Mouse (Mus musculus) intestine, embryonic 15.5 days (tissue): ENCODE measurements around the gene Dclk3. TPM values are rescaled to one million over a fixed set of nuclear protein-coding genes. Genes with fewer than 3 reads are reported as not detected.

Source experiments
- ATAC-seq: fragments of 200-750 bp; cut with Nextera tagmentation; 2 replicates; pipeline ENCODE4 v1.8.0; 2017; ENCODE audit warnings: moderate TSS enrichment, moderate library complexity
- H3K27ac ChIP-seq: fragments of 300-500 bp; sonication (generic); 2 replicates; pipeline ENCODE4 v1.5.1; 2015; ENCODE audit warnings: mild to moderate bottlenecking, inconsistent platforms
- H3K27me3 ChIP-seq: fragments of 300-500 bp; sonication (generic); replicated peaks from 2 replicates; pipeline ENCODE4 v1.6.1; 2015; ENCODE audit warnings: inconsistent platforms
- H3K36me3 ChIP-seq: fragments of 300-500 bp; sonication (generic); 2 replicates; pipeline ENCODE4 v1.6.1; 2015; ENCODE audit warnings: inconsistent platforms
- H3K4me1 ChIP-seq: fragments of 300-500 bp; sonication (generic); replicated peaks from 2 replicates; pipeline ENCODE4 v1.6.1; 2015; ENCODE audit warnings: inconsistent platforms
- H3K4me2 ChIP-seq: fragments of 300-500 bp; sonication (generic); replicated peaks from 2 replicates; pipeline ENCODE4 v1.6.1; 2015; ENCODE audit warnings: mild to moderate bottlenecking, inconsistent platforms
- H3K4me3 ChIP-seq: fragments of 300-500 bp; sonication (generic); replicated peaks from 2 replicates; pipeline ENCODE4 v1.5.1; 2015; ENCODE audit warnings: inconsistent platforms
- H3K9ac ChIP-seq: fragments of 300-500 bp; sonication (generic); 2 replicates; pipeline ENCODE4 v1.6.1; 2015; ENCODE audit warnings: inconsistent platforms
- H3K9me3 ChIP-seq: fragments of 300-500 bp; sonication (generic); 2 replicates; pipeline ENCODE4 v1.6.1; 2016; ENCODE audit warnings: inconsistent platforms
- WGBS: fragments of 180-500 bp; shearing (Covaris S2); methylation state at CpG from one replicate; pipeline ENCODE4 v1.1.7; 2015; 5-methylcytosine and 5-hydroxymethylcytosine counted together
- polyA plus RNA-seq: library from polyadenylated mRNA; unstranded; fragments of >200 nt; fragmentation: Nextera tagmentation; extraction: Ambion mirVana; gene quantifications from 2 replicates; pipeline ENCODE4 v1.2.1, GENCODE M21; 2015

The Dclk3 gene
- polyA plus RNA-seq, 1 experiment from 2014 or later: 0.75 TPM

DNA sequence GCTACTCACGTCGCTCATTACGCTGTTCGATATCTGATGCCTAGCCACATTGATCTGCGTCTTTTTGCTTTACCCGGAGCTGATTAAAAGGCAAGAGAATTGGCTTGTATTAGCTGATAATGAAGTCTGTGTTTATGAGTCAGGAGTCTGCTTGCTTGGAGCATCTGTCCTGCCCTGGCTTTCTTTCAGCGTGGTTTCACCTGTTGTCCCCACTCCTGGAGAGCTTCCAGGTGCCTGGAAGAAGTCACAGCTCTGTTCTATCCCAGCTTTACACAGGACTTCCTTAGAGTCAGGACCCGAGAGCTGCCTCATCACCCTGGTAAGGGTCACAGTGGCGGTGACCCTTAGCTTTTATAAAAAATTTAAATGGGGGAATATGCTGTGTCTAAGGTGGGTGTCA, 61.3 kb downstream of the Dclk3 start:
- Histone ChIP-seq H3K9ac (no peak overlapping the region), H3K9me3 (no peaks in the 10 kb centered on the region), H3K4me1 (no peaks in the 10 kb centered on the region), H3K27ac (no peak overlapping the region), H3K4me3 (no peak overlapping the region), H3K27me3 (no peaks in the 10 kb centered on the region), H3K4me2 (no peak overlapping the region), H3K36me3 (no peaks in the 10 kb centered on the region)
- 80% methylated on average over 9 of the region's 9 CpGs for WGBS
- no peak for ATAC-seq

DNA sequence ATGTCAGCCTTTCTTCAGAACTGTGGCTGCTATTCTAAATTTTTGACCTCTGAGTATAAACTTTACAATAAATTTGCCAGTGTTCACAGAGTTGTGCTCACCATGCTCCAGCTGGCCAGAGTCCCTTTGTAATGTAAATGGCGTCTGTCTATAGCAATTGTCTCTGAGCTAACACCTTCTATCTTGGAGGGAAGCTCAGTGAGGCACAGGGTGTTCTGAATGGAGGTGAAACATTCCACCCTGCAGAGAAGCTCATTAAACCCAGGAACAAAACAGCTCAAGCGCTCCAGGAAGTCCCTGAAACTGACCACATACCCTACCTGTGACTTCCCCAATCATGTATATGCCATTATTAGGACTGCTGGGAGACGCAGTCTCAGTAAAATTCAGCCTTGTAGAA, 67.2 kb downstream of the Dclk3 start:
- no peak overlapping the region for H3K4me3 ChIP-seq
- no peak for ATAC-seq
- no peaks in the 10 kb centered on the region for H3K4me1 ChIP-seq
- H3K9me3 ChIP-seq: no peaks in the 10 kb centered on the region
- WGBS: 73% methylated on average over 3 of the region's 3 CpGs
- H3K4me2 ChIP-seq: no peak overlapping the region
- no peaks in the 10 kb centered on the region for H3K27me3 ChIP-seq
- no peak overlapping the region for H3K9ac ChIP-seq
- H3K27ac ChIP-seq: no peak overlapping the region
- H3K36me3 ChIP-seq: no peaks in the 10 kb centered on the region

DNA sequence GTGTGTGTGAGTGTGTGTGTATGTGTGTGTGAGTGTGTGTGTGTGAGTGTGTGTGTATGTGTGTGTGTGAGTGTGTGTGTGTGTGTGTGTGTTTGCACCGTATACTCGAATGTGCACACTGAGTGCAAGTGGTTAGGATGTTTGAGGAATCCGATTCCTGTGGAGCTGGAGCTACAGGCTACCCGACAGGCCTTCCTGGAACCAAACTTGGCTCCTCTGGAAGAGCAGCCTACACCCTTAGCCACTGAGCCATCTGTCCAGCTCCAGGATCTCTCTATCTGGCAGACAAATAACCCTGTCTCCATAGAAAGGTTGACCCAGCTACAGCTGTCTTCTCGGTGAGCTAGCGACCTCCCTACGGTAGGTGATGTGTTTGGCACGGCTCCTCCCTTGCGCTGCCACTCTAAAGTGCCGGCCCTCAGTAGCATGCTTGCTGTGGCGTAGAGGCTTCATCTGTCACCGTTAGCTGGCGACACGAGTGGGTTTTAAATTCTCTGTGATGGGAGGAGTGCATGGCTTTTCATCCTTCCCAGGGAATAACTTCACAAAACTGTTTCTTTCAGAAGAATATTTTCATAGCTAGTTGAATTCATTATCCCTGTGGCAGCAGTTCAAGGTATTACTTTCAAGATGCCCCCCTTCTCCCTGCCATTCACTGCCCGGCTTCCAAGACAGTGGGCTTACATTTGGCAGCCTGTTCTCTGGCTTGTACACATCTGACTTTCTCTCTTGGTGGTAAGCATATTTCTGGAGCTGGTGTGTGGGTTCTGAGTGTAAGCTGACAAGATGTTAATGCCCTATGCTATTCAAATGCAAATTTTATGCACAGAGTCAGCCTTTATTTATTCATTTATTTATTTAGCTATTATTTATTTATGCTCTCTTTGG, 75.9 kb downstream of the Dclk3 start:
- no peaks in the 10 kb centered on the region for H3K4me1 ChIP-seq
- ATAC-seq: no peak
- H3K4me2 ChIP-seq: no peak overlapping the region
- H3K36me3 ChIP-seq: no peaks in the 10 kb centered on the region
- whole genome bisulfite sequencing: 72% methylated on average over 15 of the region's 15 CpGs
- no peaks in the 10 kb centered on the region for H3K9me3 ChIP-seq
- no peak overlapping the region for H3K4me3 ChIP-seq
- H3K27ac ChIP-seq: no peak overlapping the region
- H3K9ac ChIP-seq: no peak overlapping the region
- H3K27me3 ChIP-seq: no peaks in the 10 kb centered on the region

DNA sequence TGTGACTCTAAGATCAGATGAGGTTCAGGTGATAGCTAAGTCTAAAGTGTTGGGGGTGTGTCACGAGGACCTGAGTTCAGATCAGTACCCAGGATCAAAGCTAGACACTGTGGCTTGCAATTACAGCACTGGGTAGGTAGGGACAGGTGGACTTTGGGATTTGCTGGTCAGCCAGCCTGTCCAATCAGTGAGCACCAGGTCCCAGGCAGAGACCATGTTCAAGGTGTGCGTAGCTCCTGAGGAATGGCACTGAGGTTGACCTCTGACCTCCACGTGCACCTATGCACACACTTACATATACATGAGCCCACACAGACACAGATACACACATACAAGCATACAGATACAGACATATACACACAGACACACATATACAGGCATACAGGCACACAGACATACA, 76.7 kb downstream of the Dclk3 start:
- H3K9ac ChIP-seq: no peak overlapping the region
- no peaks in the 10 kb centered on the region for H3K27me3 ChIP-seq
- no peaks in the 10 kb centered on the region for H3K9me3 ChIP-seq
- no peaks in the 10 kb centered on the region for H3K36me3 ChIP-seq
- H3K27ac ChIP-seq: no peak overlapping the region
- no peak overlapping the region for H3K4me2 ChIP-seq
- peak; percentile 36 for ATAC-seq
- 77% methylated on average over 3 of the region's 3 CpGs for WGBS
- H3K4me1 ChIP-seq: no peaks in the 10 kb centered on the region
- H3K4me3 ChIP-seq: no peak overlapping the region

DNA sequence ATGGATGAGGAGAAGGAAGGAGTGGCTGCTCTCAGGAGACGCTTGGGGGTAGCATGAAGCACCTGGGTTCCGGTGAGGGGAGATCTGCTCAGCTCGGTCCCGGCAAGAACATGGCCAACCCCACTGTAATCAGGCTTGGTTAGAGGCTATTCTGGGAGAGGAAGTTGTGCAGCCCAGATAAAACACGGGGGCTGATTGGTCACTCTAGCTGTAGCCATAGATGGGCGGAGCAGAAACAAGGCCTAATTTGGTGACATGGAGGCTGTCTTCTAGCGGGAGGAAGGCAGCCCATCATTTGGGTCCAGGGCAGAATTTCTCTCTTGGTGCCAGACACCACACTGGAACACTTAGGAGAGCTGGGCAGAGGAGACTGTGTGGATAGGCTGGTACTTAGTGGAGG, 83.3 kb downstream of the Dclk3 start:
- H3K36me3 ChIP-seq: no peaks in the 10 kb centered on the region
- ATAC-seq: no peak
- no peak overlapping the region for H3K4me2 ChIP-seq
- H3K9me3 ChIP-seq: no peaks in the 10 kb centered on the region
- H3K4me3 ChIP-seq: no peak overlapping the region
- WGBS: 96% methylated on average over 7 of the region's 7 CpGs
- H3K4me1 ChIP-seq: no peaks in the 10 kb centered on the region
- H3K27me3 ChIP-seq: no peaks in the 10 kb centered on the region
- no peak overlapping the region for H3K27ac ChIP-seq
- H3K9ac ChIP-seq: no peak overlapping the region

DNA sequence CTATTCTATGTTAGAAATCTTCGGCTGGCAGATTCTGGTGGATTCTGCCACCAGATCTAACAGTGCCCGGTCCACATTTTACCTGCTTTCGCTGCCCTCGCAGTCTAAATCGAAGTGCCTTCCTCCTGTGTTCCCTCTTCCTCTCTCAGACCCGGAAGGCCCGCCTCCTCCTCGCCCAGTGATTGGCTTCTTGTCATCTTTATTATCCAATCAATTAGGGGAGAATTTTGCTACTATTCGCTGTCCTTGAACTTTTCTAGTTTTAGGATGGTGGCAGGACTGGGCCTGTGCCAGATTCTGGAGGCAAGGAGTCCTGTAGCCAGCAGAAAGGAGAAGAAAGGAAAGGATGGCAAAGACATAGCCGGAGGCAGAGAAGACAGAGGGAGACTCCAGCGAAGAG, 84.2 kb downstream of the Dclk3 start:
- Histone ChIP-seq H3K9me3 (no peaks in the 10 kb centered on the region), H3K4me3 (no peak overlapping the region), H3K27ac (no peak overlapping the region), H3K4me1 (no peaks in the 10 kb centered on the region), H3K27me3 (no peaks in the 10 kb centered on the region), H3K4me2 (no peak overlapping the region), H3K9ac (no peak overlapping the region), H3K36me3 (no peaks in the 10 kb centered on the region)
- ATAC-seq: no peak
- WGBS: 91% methylated on average over 11 of the region's 11 CpGs

DNA sequence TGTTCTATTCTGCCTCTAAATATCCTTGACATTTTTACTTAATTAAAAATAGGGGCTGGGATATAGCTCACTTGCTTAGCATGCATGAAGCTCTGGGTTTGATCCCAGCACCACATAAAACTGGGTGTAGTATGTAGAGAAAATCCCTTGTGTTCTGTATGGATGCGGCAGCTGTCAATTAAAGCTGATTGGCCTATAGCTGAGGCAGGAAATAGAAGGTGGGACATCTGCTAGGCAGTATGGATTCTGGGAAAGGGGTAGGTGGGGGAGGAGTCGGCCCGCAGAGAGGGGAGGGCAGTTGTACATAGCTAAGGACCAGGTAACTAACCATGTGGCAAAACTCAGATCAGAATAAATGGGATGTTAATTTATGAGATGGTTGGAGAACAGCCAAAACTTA, 85.0 kb downstream of the Dclk3 start:
- no peak overlapping the region for H3K9ac ChIP-seq
- H3K27me3 ChIP-seq: no peaks in the 10 kb centered on the region
- no peak for ATAC-seq
- H3K27ac ChIP-seq: no peak overlapping the region
- no peak overlapping the region for H3K4me2 ChIP-seq
- no peak overlapping the region for H3K4me3 ChIP-seq
- H3K9me3 ChIP-seq: no peaks in the 10 kb centered on the region
- H3K4me1 ChIP-seq: no peaks in the 10 kb centered on the region
- 93% methylated on average over 3 of the region's 3 CpGs for WGBS
- no peaks in the 10 kb centered on the region for H3K36me3 ChIP-seq

DNA sequence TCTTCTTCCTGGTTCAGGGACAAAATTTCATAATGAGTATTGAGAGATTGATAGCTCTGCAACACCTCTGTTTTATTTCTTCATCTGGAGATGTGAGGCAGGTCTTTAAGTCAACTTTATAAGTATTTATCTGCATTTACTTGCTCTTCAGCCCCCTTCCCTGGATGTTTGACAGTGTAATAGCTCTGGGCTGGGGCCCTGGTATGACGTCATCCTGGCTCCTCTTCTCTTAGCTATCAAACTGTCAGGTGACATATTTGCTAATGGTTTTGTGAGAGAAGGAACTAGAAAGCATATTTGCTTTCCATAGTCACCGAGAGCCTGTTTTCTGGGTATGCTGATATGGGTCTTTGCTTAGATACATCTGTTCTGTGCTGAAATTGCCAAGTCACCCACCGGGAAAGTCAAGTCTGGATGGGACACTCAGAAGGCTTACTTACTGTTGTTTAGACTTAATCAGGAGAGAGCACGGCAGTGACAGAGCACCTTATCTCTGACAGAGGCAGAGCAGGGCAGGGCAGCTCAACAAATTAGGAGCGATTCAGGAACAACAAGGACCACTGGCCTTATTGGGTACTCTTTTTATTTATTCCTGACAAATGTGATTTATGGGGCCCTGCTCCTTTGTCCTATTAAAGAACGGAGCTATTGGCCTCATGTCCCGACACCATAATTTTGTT, 96.0 kb downstream of the Dclk3 start:
- peak overlapping the region; percentile 19; the same call in 1 of the 2 replicates for H3K4me2 ChIP-seq
- H3K27me3 ChIP-seq: no peaks in the 10 kb centered on the region
- H3K9me3 ChIP-seq: no peaks in the 10 kb centered on the region
- no peaks in the 10 kb centered on the region for H3K36me3 ChIP-seq
- WGBS: 16% methylated on average over 7 of the region's 7 CpGs
- H3K4me3 ChIP-seq: no peak overlapping the region
- no peak overlapping the region for H3K9ac ChIP-seq
- peak; percentile 69 for ATAC-seq
- peak overlapping the region; percentile 62; the same call in 1 of the 2 replicates for H3K27ac ChIP-seq
- H3K4me1 ChIP-seq: 0 out of 2 replicates have a peak, but pooled peaks cover 12% of the 10 kb centered on the region

DNA sequence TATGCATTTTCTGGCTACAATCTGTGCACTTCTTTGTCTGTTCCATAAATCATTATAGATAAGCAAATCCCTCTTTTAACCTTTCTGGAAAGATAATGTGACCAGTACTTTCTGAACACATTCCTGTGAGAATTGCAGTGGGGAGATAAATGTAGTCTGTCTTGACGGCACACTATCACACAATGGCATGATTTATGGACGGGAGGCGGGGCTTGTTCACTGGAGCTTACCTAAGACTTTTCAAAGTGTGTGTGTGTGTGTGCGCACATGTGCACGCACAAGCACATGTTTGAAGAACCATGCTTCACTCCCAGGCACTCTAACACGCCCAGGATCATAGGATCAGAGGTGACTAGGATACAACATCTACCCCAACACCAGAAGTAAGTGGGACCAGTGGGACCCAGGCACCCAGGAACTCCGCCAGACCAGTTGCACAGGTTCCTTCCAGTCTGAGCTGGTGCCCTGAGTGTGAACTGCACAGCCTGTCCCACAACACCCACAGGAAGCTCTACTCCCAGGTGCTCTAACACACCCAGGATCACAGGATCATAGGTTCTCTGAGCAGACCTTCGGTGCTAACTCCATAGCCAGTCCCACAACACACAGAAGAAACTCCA, 96.7 kb downstream of the Dclk3 start:
- Histone ChIP-seq H3K4me2 (peak overlapping the region; percentile 19; the same call in 1 of the 2 replicates), H3K9me3 (no peaks in the 10 kb centered on the region), H3K4me3 (no peak overlapping the region), H3K4me1 (0 out of 2 replicates have a peak, but pooled peaks cover 12% of the 10 kb centered on the region), H3K9ac (no peak overlapping the region), H3K27ac (peak overlapping the region; percentile 57), H3K27me3 (no peaks in the 10 kb centered on the region), H3K36me3 (no peaks in the 10 kb centered on the region)
- WGBS: 52% methylated on average over 8 of the region's 8 CpGs
- peak; percentile 95 for ATAC-seq

Other genes starting within 250 kb of the Dclk3 start
- gene Mlh1, start 167.3 kb upstream of the Dclk3 start, polyA plus RNA-seq: 43.4 and 44.9 TPM in 2 replicates
- 20.5 and 23.5 TPM in 2 replicates for gene Epm2aip1, start 167.2 kb upstream of the Dclk3 start, polyA plus RNA-seq
- gene Trank1, start 127.3 kb upstream of the Dclk3 start, polyA plus RNA-seq: 0.11 TPM in 1 of 2 replicates, not detected in the other